Mouse (Mus musculus) c-Kit-negative CD71-positive TER-119-positive erythroid progenitor cells, embryonic 14.5 days (primary cell): ENCODE data around the gene Scaf8.
"Not testable (repeated sequence)": the region's sequence is repeated elsewhere in the genome, so short reads cannot be mapped to it uniquely, and the experiment has no call there.

Source experiments
- DNase-seq: peaks from one replicate; pipeline ENCODE4 v3.0.0-alpha.2; 2013; ENCODE audit warnings: low read depth, low spot score

Gene Scaf8

DNA sequence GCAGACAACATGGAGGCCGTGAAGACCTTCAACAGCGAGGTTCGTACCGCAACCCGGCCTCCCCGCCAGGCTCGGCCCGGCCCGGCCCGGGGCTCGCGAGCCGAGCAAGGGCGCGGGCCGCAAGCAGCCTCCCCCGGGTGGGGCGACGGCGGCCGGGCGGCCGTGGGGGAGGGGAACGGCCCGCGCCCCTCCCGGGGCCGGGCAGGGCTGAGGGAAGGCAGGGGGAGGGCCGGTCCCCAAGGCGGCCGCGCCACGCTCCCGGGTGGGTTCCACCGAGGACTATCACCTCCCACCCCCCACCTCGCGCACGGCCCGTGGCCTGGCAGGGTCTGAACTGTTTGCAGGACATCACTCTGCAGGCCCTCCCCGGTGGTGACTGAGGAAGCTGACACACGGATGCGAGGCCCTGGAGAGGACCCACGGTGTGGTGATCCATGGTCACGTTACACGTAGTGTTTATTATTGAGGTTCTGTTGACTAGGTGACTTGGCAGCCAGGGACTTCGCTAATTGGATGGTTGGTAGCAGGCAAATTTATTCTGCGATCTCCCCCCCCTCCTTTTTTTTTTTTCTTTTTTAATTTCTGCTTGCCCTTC, 705 bp downstream of the Scaf8 start:
- peak; percentile 42 for DNase-seq

DNA sequence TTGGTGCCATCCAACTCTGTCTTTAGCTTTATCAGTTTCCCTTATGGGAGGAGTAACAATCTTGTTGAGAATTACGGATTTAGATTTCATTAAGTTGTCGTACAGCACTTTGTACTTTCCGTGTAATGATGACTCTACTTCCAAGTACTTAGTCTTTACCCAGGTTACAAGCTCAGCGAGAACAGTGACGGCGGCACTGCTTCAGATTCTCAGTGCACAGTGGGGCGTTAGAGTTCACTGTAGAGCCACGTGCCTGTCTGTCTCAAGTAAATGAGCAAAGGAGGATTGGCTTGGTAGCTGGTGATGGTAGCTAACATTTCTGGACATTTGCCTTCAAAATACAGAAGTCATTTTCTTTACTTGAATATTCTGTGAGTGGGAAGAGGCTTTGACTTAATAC, 6.2 kb downstream of the Scaf8 start:
- not testable (repeated sequence) for DNase-seq

DNA sequence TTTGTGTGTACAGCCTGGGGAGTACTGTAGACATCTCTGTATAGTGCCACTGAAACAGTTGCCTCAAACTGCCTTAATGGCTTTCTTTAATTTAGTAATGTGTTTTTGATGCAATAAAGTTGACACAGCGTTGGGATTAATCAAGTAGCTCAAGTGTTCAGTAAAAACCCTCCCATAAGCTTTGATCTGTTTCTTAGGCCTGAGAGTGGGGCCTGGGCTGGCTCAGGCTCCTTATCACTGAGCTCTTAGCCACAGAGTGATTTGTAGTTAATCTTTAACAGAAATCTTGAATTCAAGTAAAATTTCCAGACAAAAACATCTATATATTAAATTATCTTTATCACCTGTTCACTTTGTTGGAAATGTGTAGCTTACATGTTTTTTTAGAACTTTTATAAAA, 8.8 kb downstream of the Scaf8 start:
- not testable (repeated sequence) for DNase-seq

DNA sequence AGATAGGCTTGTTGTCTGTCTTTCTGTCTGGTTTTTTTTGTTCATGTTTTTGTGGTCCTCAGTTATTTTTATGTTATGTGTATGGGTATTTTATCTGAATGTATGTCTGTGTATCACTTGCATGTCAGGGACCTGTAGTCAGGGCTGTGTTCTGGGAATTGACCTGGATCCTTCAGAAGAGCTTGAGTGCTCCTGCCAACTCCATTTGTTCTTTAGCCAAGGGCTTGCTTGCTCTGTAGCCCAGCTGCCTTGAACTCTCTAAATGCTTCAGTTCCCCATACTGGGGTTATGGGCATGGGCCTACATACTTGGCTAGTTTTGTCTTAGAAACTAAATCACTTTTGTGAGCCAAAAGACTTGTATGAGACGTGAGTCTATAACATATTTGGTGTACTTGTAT, 13.9 kb downstream of the Scaf8 start:
- DNase-seq: no peak

DNA sequence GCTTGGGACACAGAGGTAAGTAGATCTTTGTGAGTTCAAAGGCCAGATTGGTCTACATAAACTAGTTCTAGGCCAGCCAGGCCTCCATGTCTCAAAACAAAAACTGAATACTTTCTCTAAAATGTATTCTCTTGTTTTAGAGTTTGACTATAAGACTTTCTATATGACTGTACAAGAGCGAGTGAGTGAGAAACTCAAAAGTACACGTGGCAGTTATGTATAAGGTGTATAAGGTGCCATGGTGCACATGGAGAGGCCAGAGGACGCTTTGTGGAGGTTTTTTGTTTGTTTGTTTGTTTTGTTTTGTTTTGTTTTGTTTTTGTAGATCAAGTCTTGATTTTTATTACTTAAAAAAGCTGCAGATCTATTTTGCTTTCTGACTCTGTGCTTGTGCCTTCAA, 15.0 kb downstream of the Scaf8 start:
- no peak for DNase-seq

DNA sequence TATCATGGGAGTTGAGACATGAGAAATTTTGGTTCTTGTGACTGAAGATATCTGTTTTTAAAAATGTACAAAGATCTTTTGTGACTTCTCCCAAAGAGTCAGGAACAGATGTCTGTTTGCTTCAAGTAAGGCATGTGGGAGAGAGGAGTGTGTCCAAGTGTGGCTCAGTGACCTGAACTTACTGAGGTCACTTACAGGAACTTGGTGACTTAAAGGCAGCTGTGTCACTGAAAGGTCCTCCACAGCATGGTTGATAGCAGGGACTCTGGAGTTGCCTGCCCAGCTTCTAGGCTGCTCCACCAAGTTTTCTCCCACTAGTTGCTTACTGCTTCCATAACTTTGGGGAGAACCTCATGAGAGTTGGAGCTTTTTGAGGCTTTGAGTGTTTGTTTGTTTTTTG, 20.6 kb downstream of the Scaf8 start:
- DNase-seq: no peak

DNA sequence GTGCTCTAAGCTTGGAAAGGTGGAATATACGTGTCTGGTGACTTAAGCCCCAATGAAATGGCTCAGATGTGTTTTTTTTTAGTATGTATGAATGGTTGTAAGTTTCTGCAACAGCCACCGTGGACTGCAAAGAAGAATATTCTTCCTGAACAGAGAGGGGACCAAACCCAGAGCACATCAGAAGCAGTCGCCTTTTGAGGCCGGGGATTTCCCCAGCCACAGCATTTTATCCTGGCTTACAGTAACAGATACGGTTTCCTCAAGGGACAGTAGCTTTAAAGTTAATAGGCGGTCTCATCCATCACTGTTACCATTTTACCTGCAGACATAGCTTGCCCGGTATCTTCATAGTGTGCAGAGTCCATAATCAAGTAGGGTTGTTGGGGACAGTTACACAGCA, 21.4 kb downstream of the Scaf8 start:
- no peak for DNase-seq

DNA sequence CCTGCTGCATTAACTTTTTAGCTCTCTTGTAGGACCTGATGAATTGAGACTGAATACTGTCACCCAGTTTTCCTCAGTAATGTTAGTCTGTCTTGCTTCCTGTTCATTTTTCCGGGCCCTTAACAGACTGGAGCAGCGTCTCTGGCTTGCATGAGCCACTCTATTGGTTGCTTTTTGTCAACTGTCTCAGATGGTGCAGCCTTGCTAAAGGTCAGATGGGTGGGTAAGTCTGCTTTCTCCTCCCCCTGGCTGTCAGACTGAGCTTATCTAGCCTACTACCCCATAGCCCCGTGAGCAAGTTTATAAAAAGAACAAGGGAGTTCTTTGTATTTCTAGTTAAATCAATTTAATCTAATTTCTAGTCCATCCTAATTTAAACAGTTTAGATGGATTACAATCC, 23.6 kb downstream of the Scaf8 start:
- no peak for DNase-seq

DNA sequence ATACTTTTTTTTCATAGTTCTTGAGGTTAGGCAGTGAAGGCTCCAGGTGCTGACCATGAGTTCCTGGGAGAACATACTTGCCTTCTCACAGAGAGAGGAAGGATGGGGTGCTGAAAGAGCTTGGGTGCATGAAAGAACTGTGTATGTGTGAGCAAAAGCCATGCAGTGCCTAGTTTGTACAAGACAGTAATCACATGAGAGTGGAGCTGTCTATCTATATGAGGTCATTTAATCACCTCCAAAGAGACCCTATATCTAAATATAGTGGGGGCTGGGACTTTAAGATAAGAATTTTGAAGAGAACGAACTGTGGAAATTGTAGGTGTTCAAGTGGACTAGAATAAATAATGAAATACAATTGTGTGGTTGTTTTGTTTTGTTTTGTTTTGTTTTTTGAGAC, 25.3 kb downstream of the Scaf8 start:
- DNase-seq: no peak

DNA sequence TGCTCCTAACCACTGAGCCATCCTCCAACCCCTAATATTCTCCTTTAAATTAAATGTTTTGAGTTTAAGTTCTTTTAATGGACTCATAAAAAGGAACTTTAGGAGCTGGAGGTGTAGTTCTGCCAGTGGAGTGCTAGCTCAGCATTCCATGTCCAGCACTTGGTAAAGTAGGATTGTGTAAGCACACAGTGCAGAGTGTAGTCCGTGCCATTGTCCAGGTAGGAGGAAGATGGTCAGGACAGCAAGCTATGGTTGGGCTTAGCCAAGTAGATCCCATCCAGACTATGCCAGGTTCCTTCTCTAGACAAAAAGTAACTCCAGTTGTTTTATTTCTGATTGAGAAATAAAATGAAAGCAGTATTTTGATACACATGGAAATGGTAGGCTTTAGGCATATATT, 34.1 kb downstream of the Scaf8 start:
- no peak for DNase-seq

DNA sequence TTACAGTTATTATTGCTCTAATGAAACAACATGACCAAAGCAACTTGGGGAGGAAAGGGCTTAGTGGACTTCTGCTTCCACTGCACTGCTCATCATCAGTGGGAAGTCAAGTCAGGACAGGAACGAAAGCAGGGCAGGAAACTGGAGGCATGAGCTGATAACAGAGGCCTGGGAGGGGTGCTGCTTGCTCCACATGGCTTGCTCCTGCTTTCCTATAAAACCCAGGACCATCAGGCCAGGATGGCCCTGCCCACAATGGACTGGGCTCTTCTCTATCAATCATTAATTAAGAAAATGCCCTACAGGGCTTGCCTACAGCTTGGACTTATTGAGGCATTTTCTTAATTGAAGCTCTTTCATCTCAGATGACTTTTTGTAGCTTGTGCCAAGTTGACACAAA, 34.8 kb downstream of the Scaf8 start:
- DNase-seq: no peak

DNA sequence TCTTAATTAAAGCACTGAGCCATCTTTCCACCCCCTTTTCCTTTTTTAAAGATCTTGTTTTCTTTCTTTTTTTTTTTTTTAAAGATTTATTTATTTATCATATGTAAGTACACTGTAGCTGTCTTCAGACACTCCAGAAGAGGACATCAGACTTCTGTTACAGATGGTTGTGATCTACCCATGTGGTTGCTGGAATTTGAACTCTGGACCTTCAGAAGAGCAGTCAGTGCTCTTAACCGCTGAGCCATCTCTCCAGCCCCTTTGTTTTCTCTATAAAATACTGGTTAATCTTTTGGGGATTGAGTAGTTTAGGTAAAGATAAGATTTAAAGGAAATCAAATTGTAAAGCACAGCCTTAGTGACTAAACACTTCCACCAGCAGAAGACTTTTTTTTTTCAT, 35.9 kb downstream of the Scaf8 start:
- DNase-seq: not testable (repeated sequence)

DNA sequence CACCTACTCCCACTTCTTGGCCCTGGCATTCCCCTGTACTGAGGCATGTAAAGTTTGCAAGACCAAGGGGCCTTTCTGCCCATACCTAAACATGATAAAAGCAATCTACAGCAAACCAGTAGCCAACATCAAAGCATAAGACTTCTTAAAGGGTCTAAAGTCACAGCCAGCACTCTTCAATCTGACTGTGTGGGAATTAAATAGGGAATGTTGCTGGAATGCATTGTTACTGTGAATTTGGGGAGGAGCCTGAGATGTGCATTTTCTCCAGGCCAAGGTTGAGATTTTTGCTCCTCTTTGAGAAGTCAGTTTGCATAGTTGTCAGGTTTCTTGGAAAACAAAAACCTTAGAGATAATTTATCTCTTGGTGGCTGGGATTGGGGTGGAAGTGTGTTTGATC, 36.4 kb downstream of the Scaf8 start:
- DNase-seq: no peak

DNA sequence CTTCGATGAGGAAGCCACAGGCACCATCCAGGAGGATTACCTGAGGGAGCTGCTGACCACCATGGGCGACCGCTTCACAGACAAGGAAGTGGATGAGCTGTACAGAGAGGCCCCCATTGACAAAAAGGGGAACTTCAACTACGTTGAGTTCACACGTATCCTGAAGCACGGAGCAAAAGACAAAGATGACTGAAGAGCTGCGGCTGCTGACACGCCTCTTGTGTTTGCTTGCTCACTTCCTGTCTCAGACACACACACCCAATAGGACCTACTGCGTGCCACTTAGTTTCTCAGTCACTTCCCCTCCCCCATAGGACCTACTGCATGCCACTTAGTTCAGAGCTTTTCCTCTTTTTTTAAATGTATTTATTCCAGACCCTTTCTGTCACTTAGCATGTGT, 41.4 kb downstream of the Scaf8 start:
- not testable (repeated sequence) for DNase-seq

DNA sequence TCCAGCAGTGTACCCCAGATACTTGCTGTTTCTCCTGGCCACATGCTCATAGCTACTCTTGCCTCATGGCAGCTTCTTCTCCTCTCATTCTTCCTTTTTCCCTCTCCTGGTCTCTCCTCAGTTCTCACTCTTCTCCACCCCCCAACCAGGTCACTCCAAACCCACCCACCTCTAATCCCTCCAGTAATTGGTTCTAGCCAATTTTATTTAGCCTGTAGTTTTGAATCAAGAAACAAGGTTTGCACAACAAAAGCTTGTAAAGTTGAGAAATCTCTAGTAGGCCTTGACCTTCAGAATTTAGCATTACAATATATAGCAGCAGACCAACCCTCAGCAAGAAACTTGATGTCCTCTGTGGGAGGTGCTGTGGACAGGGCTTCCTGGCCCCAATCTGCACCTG, 42.2 kb downstream of the Scaf8 start:
- no peak for DNase-seq

DNA sequence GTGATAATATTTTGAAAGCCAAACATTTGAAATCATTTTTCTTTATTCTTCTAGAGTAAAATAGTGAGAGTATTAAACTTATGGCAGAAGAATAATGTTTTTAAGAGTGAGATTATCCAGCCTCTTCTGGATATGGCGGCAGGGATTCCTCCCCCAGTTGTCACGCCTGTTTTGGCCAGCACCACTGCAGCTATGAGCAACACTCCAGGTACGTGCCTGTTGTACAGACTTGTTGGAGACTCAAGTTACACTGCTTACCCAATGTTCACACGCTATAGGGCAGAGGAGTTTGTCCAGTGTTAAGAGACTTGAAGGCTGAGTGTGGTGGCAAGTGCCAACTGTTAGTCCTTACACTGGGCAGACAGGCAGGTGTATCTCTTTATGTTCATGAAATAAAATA, 48.1 kb downstream of the Scaf8 start:
- no peak for DNase-seq

DNA sequence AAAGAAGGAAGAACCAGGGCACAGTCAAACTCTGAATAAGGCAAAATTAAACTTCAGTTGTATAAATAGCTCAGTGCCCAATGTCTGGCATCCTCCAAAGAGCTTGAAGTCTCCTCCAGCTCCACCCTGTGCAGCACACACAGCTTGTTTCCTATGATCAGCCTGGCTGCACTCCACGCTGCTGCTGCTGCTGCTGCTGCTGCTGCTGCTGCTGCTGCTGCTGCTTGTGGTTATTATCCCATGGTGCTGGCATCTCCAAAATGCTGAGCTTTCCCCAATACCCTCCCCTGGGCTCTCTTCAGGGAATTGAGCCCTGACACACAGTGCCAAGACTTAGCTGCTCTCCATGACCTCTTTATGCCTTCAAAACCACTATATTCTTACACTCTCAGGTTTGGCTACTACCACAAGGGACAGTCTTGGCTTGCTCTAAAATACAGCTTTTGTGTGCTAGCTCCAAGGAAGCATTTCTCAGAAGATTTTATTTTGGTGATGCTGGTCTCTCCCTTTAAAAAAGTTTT, 65.7 kb downstream of the Scaf8 start:
- not testable (repeated sequence) for DNase-seq

DNA sequence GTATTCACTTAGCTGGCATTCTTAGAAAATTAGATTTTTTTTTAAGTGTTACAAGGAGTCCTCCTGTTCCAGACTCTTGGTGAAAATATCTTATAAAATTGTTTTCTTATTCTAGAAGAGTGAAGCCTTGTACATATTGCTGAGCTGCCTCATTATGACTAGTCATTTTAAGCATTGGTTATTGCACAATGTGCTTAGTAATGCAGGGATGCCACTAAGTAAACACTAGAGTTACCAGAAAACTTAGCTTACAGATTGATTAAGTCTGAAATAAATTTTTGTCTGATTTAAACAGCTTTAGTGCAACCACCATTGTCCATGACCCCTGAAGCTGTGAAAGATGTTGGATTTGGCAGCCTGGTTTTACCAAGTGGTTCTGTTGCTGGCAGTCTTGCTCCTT, 80.7 kb downstream of the Scaf8 start:
- not testable (repeated sequence) for DNase-seq

DNA sequence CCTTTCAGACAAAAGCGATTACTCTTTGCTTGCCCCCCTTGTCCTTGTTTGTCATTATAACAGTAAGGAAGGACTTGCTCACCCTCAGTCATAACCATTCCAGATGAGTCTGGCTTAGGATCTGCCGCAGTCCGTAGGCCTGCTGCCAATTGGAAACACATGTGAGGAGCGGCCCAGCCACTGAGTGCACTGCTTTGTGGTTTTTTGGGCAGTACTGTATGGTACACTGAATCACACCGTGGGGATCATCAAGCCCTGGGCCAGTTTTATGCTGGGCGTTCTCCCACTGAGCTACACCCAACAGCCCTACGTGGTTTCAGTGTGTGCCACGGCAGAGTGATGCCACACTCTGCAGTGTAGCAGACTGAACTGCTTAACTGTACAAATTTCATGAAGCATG, 85.6 kb downstream of the Scaf8 start:
- no peak for DNase-seq

DNA sequence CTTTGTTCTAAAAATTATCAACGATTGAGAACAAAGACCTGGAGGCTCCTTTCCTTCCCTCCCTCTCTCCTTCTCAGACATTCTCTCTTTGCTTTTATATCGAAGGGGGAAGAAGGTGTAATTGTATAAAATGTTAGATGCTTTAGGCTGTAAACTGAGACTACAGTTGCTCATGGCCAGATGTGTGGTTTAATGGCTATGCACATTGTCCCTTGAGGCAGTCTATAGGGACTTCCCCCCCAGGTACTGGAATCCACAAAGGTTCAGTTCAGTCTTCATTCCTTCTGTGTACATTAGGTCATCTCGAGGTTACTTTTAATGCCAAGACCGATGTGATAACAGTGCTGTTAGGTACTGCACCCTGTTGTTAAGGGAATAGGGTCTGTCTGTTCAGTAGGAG, 89.1 kb downstream of the Scaf8 start:
- DNase-seq: no peak

DNA sequence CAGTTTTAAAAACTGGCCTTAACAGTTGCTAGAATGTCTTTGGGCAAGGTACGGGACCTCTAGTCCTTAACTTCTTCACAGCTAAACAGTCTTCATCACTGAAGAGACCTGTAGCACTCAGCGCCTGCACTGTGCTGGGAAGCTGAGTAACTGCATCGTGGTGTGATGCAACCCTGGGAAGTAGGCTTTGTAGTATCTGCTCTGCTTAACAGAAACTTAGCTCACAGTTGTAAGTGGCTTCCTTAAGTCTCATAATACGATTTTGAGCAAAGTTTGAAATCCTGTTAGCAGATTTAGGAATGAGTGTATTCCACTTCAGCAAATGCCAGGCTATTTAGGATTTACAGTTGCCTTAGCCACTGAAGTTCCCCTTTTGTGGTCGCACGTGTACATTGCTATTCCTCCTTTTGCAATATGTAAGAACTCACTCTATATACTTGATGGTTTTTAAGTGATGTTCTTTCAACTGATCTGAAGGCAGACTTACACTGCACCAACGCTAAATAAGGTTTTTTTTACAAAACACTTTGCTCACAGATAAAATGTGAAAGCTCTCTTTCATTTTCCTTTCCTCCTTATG, 90.1 kb downstream of the Scaf8 start:
- DNase-seq: no peak

DNA sequence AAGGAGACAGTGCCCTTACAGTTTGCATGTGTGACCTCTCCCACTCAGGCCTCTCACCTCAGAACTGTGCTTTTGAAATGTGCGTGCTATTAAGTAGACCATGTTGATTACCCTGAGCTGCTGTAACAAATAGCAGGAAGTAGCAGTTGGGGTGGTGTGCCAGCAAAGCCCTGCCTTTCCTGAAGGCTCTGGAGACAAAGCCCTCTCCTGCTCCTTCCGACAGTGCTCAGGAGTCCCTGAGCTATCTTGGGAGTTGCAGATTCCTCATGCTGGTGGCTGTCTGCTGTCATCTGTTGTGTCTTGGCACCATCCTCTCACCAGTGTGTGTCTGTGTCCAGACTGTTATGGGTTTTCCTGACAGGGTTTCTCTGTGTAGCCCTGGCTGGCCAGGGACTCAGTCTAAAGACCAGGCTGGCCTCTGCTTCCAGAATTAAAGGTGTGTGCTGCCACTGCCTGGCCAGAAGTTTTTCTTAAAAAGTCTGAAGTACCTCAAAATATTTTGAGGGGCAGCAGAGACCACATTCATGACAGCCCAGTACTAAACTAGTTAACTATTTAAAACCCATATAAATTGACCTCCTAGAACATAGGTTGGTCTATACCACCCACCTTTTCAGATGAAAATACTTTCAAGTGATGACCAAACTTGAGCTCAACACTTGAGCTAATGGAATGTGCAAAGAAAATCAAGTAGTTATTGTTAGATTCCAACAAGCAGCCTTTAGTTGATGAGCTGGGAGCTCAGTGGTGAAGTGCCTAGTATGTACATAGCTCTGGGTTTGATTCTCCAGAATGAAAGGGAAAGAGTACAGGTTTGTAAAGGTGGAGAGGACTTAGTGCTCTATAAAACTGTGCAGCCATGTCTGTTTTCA, 92.0 kb downstream of the Scaf8 start:
- DNase-seq: no peak
